Mouse (Mus musculus): Measurements from ENCODE around the gene Hist1h3e. TPM values are rescaled to one million over a fixed set of nuclear protein-coding genes. Genes with fewer than 3 reads are reported as not detected.
A peak's percentile ranks its signal among the peaks of the same experiment; 100 is the strongest.
"Not testable (repeated sequence)": the region's sequence is repeated elsewhere in the genome, so short reads cannot be mapped to it uniquely, and the experiment has no call there.

Gene Hist1h3e
- polyA plus RNA-seq, 1 experiment = not detected

DNA sequence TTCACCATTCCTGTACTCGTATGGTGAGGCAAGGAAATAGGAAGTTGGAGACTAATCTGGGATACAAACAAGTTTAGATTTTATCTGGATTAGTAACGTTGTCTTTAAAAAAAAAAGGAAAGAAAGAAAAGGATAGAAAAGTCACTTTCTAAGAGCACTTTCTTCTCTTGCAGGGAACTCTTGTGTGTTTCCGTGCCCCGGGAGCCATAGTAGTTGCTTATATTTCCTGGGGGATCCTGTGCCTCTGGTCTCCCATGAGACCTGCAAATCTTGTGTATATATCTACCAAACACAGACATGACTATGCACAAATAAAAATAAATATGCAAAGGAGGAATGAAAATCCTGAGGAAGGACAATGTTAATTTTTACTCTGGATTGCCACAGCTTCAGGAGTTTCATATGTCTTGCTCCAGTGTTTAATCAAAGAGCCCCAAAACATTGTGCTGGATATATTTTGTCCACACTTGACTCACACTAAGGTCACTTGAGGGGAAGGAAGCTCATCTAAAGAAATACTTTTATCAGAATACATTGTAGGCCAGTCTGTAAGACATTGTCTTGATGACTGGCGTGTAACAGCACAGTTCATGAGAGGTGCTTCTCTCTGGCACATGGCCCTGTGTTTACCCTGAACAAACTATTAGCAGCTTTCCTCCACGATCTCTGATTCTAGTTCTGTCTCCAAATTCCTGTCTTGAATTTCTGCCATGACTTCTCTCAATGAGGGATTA, 14.9 kb upstream of the Hist1h3e start:
- Histone ChIP-seq H3K4me1 (ENCODE audit: control insufficient read depth, insufficient read depth, low read length) (peaks cover 6% of the 10 kb centered on the region), H3K27ac (ENCODE audit: insufficient read depth, low read depth, low read length) (no peak overlapping the region), H3K4me3 (ENCODE audit: insufficient read depth, low read depth, low read length) (no peak overlapping the region)
- 52% methylated on average over 6 of the region's 6 CpGs for WGBS
- no peak for TF ChIP-seq POLR2A (IDR thresholded peaks at IDR 0.05; ENCODE audit: insufficient read depth, low read depth, low read length)
- TF ChIP-seq CTCF (IDR thresholded peaks at IDR 0.05; ENCODE audit: insufficient read depth, low read depth, low read length) = no peak

DNA sequence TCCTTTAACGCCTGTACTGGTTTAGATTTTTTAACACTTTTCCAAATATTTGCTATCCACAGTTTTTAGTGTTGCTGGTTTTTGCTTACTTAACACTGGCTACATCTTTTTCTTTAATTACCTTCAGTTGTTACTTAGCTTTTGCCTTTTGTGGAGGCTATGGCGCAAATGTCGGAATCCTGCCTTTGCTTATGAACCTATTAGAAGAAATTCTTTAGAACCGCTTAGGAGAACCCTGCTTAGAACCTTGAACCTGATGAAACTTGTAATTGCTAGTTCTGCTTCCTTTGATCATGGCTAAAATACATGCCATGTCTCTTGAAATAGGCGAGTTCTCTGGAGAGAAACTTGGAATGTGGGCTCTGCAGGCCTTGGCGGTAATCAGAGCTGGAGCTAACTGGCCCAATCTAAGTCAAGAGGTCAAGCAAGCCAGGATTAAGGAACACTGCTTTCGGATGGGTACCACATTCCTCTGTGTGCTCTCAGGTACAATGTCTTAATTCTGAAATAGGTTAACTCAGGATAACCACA, 14.2 kb upstream of the Hist1h3e start:
- TF ChIP-seq POLR2A (IDR thresholded peaks at IDR 0.05; ENCODE audit: insufficient read depth, low read depth, low read length) (no peak), CTCF (IDR thresholded peaks at IDR 0.05; ENCODE audit: insufficient read depth, low read depth, low read length) (no peak)
- Histone ChIP-seq H3K27ac (ENCODE audit: insufficient read depth, low read depth, low read length) (no peak overlapping the region), H3K4me1 (ENCODE audit: control insufficient read depth, insufficient read depth, low read length) (peaks cover 6% of the 10 kb centered on the region), H3K4me3 (ENCODE audit: insufficient read depth, low read depth, low read length) (peak overlapping the region; percentile 14; the same call in 1 of the 2 replicates)
- WGBS = 26% methylated on average over 7 of the region's 7 CpGs

DNA sequence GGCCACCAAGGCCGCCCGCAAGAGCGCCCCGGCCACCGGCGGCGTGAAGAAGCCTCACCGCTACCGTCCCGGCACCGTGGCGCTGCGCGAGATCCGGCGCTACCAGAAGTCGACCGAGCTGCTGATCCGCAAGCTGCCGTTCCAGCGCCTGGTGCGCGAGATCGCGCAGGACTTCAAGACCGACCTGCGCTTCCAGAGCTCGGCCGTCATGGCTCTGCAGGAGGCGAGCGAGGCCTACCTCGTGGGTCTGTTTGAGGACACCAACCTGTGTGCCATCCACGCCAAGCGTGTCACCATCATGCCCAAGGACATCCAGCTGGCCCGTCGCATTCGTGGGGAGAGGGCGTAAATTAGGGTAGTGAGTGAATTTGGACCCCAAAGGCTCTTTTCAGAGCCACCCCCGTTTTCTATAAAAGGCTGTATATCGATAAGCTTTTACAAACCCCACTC, 13.7 kb upstream of the Hist1h3e start:
- Histone ChIP-seq H3K27ac (ENCODE audit: insufficient read depth, low read depth, low read length) (peak overlapping the region; percentile 82), H3K4me3 (ENCODE audit: insufficient read depth, low read depth, low read length) (peak overlapping the region; percentile 67)
- H3K4me1 ChIP-seq (ENCODE audit: control insufficient read depth, insufficient read depth, low read length) = not testable (repeated sequence)
- 2% methylated on average over 15 of the region's 40 CpGs for WGBS

GRCm38 (mm10) chr13:23575271-23575851, 13.2 kb upstream of the Hist1h3e start, which contains the start of gene Hist1h3d:
TSS of gene Hist1h3d (plus strand) at chr13:23575763.
- H3K27ac ChIP-seq (ENCODE audit: insufficient read depth, low read depth, low read length) = peak within 1 kb of the TSS; percentile 82
- TF ChIP-seq CTCF (IDR thresholded peaks at IDR 0.05; ENCODE audit: insufficient read depth, low read depth, low read length) (no peak), POLR2A (IDR thresholded peaks at IDR 0.05; ENCODE audit: insufficient read depth, low read depth, low read length) (no peak)
- H3K4me1 ChIP-seq (ENCODE audit: control insufficient read depth, insufficient read depth, low read length) = peaks cover 6% of the 10 kb centered on the region
- under 1% methylated on average over 18 of the region's 18 CpGs for WGBS
- H3K4me3 ChIP-seq (ENCODE audit: insufficient read depth, low read depth, low read length) = peak within 1 kb of the TSS; percentile 67

GRCm38 (mm10) chr13:23574546-23575170, 12.5 kb upstream of the Hist1h3e start:
- under 1% methylated on average over 16 of the region's 39 CpGs for WGBS
- Histone ChIP-seq H3K4me3 (ENCODE audit: insufficient read depth, low read depth, low read length) (peak overlapping the region; percentile 56), H3K27ac (ENCODE audit: insufficient read depth, low read depth, low read length) (peak overlapping the region; percentile 67; the same call in 1 of the 2 replicates)
- H3K4me1 ChIP-seq (ENCODE audit: control insufficient read depth, insufficient read depth, low read length) = not testable (repeated sequence)

GRCm38 (mm10) chr13:23573898-23574524, 11.8 kb upstream of the Hist1h3e start, which contains the start of the genes Hist1h2bf and Hist1h2ad:
TSS of gene Hist1h2bf (minus strand) at chr13:23574196.
TSS of gene Hist1h2ad (plus strand) at chr13:23574381.
- peak within 1 kb of the TSS; percentile 56 for H3K4me3 ChIP-seq (ENCODE audit: insufficient read depth, low read depth, low read length)
- peak within 1 kb of the TSS; percentile 95 for H3K27ac ChIP-seq (ENCODE audit: insufficient read depth, low read depth, low read length)
- H3K4me1 ChIP-seq (ENCODE audit: control insufficient read depth, insufficient read depth, low read length) = not testable (repeated sequence)
- under 1% methylated on average over 42 of the region's 42 CpGs for WGBS

DNA sequence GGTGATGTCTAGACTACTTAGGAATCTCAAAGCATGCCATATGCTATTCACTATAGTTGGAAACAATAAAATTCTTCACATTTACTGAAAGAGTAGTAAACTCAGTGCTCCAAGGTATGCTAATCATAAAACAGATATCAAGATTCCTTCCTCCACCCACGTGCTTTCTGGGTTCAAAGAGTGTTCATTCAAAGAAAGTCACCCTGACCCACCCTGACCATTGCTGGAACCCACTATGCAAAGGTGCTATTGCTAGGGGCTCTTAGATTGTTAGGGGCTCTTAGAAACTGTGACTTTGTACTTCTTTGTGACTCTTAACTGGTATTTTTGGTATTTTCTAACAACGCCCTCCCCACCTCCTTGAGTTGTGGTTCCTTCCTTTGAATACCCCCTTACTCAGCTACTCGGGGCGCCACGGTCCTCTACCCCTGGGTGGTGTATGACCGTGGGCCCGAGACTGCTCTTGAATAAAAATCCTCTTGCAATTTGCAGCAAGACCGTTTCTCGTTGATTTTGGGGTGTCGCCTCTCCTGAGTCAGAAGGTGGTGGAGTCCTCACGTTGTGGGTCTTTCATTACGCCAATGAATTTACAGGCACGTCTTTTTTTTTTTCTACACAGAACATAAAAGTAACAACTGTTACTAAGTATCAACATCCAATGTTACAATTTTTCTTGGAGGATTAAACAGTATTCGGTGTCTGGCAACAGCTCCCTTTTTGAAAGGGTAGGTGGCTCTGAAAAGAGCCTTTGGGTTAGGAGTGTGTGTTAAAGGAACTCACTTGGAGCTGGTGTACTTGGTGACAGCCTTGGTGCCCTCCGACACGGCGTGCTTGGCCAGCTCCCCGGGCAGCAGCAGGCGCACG, 11.1 kb upstream of the Hist1h3e start:
- not testable (repeated sequence) for H3K4me1 ChIP-seq (ENCODE audit: control insufficient read depth, insufficient read depth, low read length)
- Histone ChIP-seq H3K27ac (ENCODE audit: insufficient read depth, low read depth, low read length) (peak overlapping the region; percentile 95), H3K4me3 (ENCODE audit: insufficient read depth, low read depth, low read length) (peak overlapping the region; percentile 56)
- 4% methylated on average over 20 of the region's 20 CpGs for whole genome bisulfite sequencing

DNA sequence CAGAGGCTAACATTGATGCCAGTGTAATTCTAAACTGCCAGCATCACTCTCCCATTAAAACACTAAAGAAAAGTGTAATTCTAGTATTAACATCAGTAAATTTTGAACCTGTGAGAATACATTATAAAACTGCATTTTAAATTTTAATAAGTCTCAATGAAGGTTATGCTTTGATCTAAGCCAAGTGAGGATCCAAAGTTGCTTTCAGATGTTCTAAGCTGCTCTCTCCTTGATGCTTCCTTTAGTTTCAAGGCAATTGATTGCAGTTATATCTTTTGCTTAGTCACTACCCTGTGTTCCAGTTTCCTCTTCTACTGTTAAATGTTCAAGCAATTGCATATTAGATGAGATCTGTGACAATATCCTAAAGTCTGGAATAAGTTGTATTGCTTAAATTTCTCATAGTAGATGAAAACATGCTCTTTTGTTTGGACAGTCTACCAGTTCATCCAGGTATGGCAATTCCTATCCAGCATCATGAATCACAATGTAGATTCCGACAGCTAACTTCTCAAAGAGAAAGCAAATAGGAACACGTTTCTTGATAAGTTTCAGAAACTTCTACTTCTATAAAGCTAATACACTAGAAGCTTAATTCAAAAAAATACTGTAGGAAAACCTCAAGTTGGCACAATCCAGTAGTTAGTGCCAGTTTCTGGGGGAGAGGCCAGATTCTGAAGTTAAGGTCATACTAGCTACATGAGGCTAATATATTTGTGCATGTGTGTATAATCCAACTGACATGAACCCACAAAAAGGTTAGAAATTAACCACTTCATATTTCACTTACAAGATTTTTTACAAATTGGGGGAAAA, 10.3 kb upstream of the Hist1h3e start:
- H3K4me1 ChIP-seq (ENCODE audit: control insufficient read depth, insufficient read depth, low read length) = peaks cover 6% of the 10 kb centered on the region
- no peak overlapping the region for H3K4me3 ChIP-seq (ENCODE audit: insufficient read depth, low read depth, low read length)
- no peak overlapping the region for H3K27ac ChIP-seq (ENCODE audit: insufficient read depth, low read depth, low read length)
- WGBS = 25% methylated on average over 2 of the region's 2 CpGs
- TF ChIP-seq CTCF (IDR thresholded peaks at IDR 0.05; ENCODE audit: insufficient read depth, low read depth, low read length) = no peak
- TF ChIP-seq POLR2A (IDR thresholded peaks at IDR 0.05; ENCODE audit: insufficient read depth, low read depth, low read length) = no peak

DNA sequence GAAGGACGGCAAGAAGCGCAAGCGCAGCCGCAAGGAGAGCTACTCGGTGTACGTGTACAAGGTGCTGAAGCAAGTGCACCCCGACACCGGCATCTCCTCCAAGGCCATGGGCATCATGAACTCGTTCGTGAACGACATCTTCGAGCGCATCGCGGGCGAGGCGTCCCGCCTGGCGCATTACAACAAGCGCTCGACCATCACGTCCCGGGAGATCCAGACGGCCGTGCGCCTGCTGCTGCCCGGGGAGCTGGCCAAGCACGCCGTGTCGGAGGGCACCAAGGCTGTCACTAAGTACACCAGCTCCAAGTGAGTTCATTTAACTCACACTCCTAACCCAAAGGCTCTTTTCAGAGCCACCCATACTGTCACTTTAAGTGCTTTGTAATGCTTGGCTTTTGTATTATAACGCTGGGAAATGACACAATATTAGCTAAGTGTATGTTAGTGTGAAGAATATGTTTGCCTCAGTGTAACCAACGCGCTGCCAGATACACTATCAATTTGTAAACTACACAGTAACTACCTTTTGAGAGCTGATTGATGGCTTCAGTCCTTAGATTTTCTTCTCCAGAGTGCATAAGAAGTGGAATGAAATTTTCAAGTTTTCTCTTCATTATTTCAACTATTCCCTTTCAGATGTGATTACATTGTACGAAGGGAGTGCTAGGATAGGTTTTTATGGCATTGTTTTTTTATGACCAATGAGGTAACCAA, 9.5 kb upstream of the Hist1h3e start:
- H3K4me1 ChIP-seq (ENCODE audit: control insufficient read depth, insufficient read depth, low read length) = not testable (repeated sequence)
- peak overlapping the region; percentile 54 for H3K4me3 ChIP-seq (ENCODE audit: insufficient read depth, low read depth, low read length)
- peak overlapping the region; percentile 96 for H3K27ac ChIP-seq (ENCODE audit: insufficient read depth, low read depth, low read length)
- under 1% methylated on average over 17 of the region's 34 CpGs for WGBS
